Mouse (Mus musculus): ENCODE results near the gene Olfr603. TPM values are rescaled to one million over a fixed set of nuclear protein-coding genes. Genes with fewer than 3 reads are reported as not detected.
"Not testable (repeated sequence)": the region's sequence is repeated elsewhere in the genome, so short reads cannot be mapped to it uniquely, and the experiment has no call there.

Olfr603 gene
- total RNA-seq (2014; fragmentation: Nextera tagmentation): not detected in 2 replicates
- total RNA-seq (2017): not detected in 2 replicates
- not detected in 2 replicates for polyA plus RNA-seq (2012)

DNA sequence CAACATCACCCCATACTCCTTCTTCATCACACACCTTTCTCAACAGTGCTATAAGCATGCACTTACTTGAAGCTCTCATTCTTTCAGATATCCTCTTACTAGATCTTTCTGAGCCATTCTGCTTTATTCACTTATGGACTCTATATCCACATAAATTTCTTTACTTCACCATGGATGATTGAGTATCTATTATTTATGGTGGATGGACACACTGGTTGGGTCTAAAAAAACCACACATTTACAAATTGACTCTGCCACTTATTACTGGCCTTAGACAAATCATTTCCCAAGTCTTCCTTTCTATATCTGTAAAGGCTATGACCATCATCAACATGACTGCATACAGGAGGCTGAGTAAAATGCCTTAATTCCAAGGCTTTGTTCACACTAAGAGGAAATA, at the start of gene Olfr603:
Gene Olfr603 (minus strand): TSS at position 101 of the 400 bp plus-strand sequence.
- Histone ChIP-seq H3K36me3 (replicated peaks) (no peaks in the 10 kb centered on the region), H3K4me1 (ENCODE audit: insufficient read depth, low read depth, low read length) (no peaks in the 10 kb centered on the region), H3K27me3 (ENCODE audit: insufficient read depth, low read length) (no peaks in the 10 kb centered on the region), H3K4me3 (ENCODE audit: low read depth, low read length) (no peak within 1 kb of the TSS), H3K9me3 (replicated peaks) (no peaks in the 10 kb centered on the region)
- ATAC-seq (ENCODE audit: extremely low read depth, insufficient number of reproducible peaks, low FRiP score, poor library complexity, severe bottlenecking) (no peak), DNase-seq (ENCODE audit: low spot score) (no peak)
- TF ChIP-seq POLR2AphosphoS5 (IDR thresholded peaks at IDR 0.05; ENCODE audit: insufficient replicate concordance, low read depth, low read length) (no peak), CTCF (IDR thresholded peaks at IDR 0.05; ENCODE audit: low read depth, low read length) (no peak), GATA2 (IDR thresholded peaks at IDR 0.05; ENCODE audit: borderline replicate concordance, low read depth, low read length) (no peak), TAL1 (conservative IDR thresholded peaks at IDR 0.05; ENCODE audit: low read depth, low read length) (no peak), GATA1 (IDR thresholded peaks at IDR 0.05; ENCODE audit: borderline replicate concordance, low read length) (no peak)

DNA sequence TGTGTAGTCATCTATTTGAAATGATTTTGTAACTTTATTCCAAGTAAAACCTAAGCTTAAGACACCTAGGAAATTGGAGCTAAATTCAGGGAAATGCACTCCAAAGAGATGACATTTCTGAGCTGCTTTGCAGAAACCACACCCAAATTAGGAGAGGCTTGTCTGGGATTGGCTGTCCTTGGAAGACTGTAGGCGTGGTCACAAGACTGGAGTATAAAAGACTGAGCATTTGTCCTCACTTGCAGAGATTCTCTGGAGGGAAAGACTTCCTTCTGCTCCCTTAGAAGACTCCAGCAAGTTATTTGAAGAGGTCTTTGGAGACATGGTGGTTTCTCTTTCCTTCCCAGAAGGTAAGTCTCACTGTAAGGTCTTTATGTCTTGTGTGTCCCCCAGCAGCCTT, 28.8 kb upstream of the Olfr603 start, which contains the start of gene Usp17lc:
Gene Usp17lc (plus strand): TSS at position 301 of the 400 bp plus-strand sequence.
- not testable (repeated sequence) for ATAC-seq (ENCODE audit: extremely low read depth, insufficient number of reproducible peaks, low FRiP score, poor library complexity, severe bottlenecking); H3K4me3 ChIP-seq (ENCODE audit: low read depth, low read length); H3K36me3 ChIP-seq (replicated peaks); H3K27me3 ChIP-seq (ENCODE audit: insufficient read depth, low read length); H3K4me1 ChIP-seq (ENCODE audit: insufficient read depth, low read depth, low read length); H3K9me3 ChIP-seq (replicated peaks); DNase-seq (ENCODE audit: low spot score)

DNA sequence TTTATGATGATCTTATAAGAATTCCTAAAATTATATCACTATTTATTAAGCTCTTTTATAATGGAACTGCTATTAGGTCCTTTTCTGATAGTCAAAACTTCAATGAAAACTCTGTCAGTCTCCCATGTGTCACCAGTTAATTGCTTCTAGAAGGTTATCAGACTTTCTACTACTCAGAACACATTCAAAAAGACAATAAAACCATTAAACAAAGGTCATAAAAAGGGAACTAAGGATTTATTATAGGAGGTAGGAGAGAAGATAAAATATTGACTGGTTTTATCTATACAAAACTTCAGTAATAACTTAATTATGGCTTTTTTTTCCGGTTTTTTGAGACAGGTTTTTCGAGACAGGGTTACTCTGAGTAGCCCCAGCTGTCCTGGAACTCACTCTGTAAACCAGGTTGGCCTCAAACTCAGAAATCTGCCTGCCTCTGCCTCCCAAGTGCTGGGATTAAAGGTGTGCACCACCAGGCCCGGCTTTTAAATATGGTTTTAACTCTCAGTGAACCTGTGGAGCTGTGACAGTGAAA, 20.6 kb upstream of the Olfr603 start:
- DNase-seq (ENCODE audit: low spot score); H3K4me1 ChIP-seq (ENCODE audit: insufficient read depth, low read depth, low read length); H3K27me3 ChIP-seq (ENCODE audit: insufficient read depth, low read length); H3K4me3 ChIP-seq (ENCODE audit: low read depth, low read length); ATAC-seq (ENCODE audit: extremely low read depth, insufficient number of reproducible peaks, low FRiP score, poor library complexity, severe bottlenecking); H3K36me3 ChIP-seq (replicated peaks); H3K9me3 ChIP-seq (replicated peaks): not testable (repeated sequence)

DNA sequence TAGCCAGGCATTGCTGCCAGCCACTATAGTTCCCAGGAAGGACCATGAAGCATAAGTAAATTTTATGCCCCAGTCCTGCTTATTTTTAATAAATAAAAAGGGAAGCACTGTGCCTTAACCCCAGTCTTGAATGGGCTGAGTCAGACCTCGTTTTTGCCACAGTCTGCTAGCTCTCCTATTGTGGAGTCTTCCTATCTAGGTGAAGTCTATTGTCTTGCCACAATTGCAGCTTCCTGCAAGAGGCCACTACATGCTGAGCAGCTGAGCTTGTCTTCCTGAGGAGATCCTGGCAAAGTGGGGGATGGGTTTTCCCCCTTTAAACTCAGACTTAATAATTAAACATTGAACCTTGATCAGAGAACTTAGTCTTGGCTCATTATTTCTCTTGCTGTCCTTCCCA, 13.0 kb upstream of the Olfr603 start:
- TF ChIP-seq CTCF (IDR thresholded peaks at IDR 0.05; ENCODE audit: low read depth, low read length) (no peak), POLR2AphosphoS5 (IDR thresholded peaks at IDR 0.05; ENCODE audit: insufficient replicate concordance, low read depth, low read length) (no peak), GATA1 (IDR thresholded peaks at IDR 0.05; ENCODE audit: borderline replicate concordance, low read length) (no peak), TAL1 (conservative IDR thresholded peaks at IDR 0.05; ENCODE audit: low read depth, low read length) (no peak), GATA2 (IDR thresholded peaks at IDR 0.05; ENCODE audit: borderline replicate concordance, low read depth, low read length) (no peak)
- Histone ChIP-seq H3K27me3 (ENCODE audit: insufficient read depth, low read length) (0 out of 2 replicates have a peak, but pooled peaks cover 4% of the 10 kb centered on the region), H3K36me3 (replicated peaks) (no peaks in the 10 kb centered on the region), H3K4me1 (ENCODE audit: insufficient read depth, low read depth, low read length) (no peaks in the 10 kb centered on the region), H3K9me3 (replicated peaks) (no peaks in the 10 kb centered on the region), H3K4me3 (ENCODE audit: low read depth, low read length) (no peak overlapping the region)
- no peak for ATAC-seq (ENCODE audit: extremely low read depth, insufficient number of reproducible peaks, low FRiP score, poor library complexity, severe bottlenecking)
- DNase-seq (ENCODE audit: low spot score): no peak

DNA sequence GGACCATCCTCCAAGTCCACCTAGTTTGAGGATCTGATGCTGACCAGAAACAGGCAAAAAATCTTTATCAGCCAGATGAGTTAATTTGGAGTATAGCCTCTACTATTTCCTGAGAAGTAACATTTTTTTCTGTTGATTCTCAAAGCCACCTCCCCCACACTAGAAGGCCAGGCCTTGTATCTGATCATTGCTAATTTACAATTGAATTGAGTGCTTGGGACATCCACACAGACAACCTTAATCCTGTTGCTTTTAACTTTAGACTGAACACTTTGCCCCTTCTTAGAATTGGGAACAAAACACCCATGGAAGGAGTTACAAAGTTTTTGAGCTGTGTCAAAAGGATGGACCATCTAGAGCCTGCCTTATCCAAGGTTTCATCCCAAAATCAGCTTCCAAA, 11.8 kb upstream of the Olfr603 start:
- TF ChIP-seq GATA2 (IDR thresholded peaks at IDR 0.05; ENCODE audit: borderline replicate concordance, low read depth, low read length) (no peak), POLR2AphosphoS5 (IDR thresholded peaks at IDR 0.05; ENCODE audit: insufficient replicate concordance, low read depth, low read length) (no peak), CTCF (IDR thresholded peaks at IDR 0.05; ENCODE audit: low read depth, low read length) (no peak), TAL1 (conservative IDR thresholded peaks at IDR 0.05; ENCODE audit: low read depth, low read length) (no peak), GATA1 (IDR thresholded peaks at IDR 0.05; ENCODE audit: borderline replicate concordance, low read length) (no peak)
- Histone ChIP-seq H3K4me3 (ENCODE audit: low read depth, low read length) (no peak overlapping the region), H3K9me3 (replicated peaks) (no peaks in the 10 kb centered on the region), H3K36me3 (replicated peaks) (no peaks in the 10 kb centered on the region), H3K4me1 (ENCODE audit: insufficient read depth, low read depth, low read length) (no peaks in the 10 kb centered on the region), H3K27me3 (ENCODE audit: insufficient read depth, low read length) (0 out of 2 replicates have a peak, but pooled peaks cover 4% of the 10 kb centered on the region)
- DNase-seq (ENCODE audit: low spot score): no peak
- ATAC-seq (ENCODE audit: extremely low read depth, insufficient number of reproducible peaks, low FRiP score, poor library complexity, severe bottlenecking): no peak

DNA sequence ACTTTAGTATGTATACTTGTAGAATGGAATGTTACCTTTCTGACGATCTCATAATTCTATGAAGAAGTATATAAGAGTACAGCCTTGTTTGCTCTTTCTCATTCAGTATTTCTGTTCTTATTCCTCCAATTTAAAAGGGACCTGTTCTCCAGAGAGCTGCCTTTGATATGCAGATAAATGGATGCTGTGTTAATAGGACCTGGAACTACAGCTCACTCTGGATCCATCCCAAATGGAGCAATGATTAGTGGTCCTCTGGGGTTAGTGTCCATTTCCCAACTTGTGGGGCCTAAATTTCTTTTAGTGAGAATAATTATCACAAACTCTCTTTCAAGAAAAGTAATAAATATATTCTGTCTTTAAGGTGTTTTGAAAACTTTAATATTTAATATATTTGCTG, 23.4 kb downstream of the Olfr603 start, which contains the start of gene Olfr601:
Gene Olfr601 (minus strand): TSS at position 101 of the 400 bp plus-strand sequence.
- no peak within 1 kb of the TSS for H3K4me3 ChIP-seq (ENCODE audit: low read depth, low read length)
- TF ChIP-seq POLR2AphosphoS5 (IDR thresholded peaks at IDR 0.05; ENCODE audit: insufficient replicate concordance, low read depth, low read length) (no peak), GATA2 (IDR thresholded peaks at IDR 0.05; ENCODE audit: borderline replicate concordance, low read depth, low read length) (no peak), GATA1 (IDR thresholded peaks at IDR 0.05; ENCODE audit: borderline replicate concordance, low read length) (no peak), CTCF (IDR thresholded peaks at IDR 0.05; ENCODE audit: low read depth, low read length) (no peak), TAL1 (conservative IDR thresholded peaks at IDR 0.05; ENCODE audit: low read depth, low read length) (no peak)
- DNase-seq (ENCODE audit: low spot score) (no peak), ATAC-seq (ENCODE audit: extremely low read depth, insufficient number of reproducible peaks, low FRiP score, poor library complexity, severe bottlenecking) (no peak)
- H3K27me3 ChIP-seq (ENCODE audit: insufficient read depth, low read length): 0 out of 2 replicates have a peak, but pooled peaks cover 2% of the 10 kb centered on the region
- H3K36me3 ChIP-seq (replicated peaks): no peaks in the 10 kb centered on the region
- H3K9me3 ChIP-seq (replicated peaks): no peaks in the 10 kb centered on the region
- no peaks in the 10 kb centered on the region; the same call in 1 of the 2 replicates for H3K4me1 ChIP-seq (ENCODE audit: insufficient read depth, low read depth, low read length)

DNA sequence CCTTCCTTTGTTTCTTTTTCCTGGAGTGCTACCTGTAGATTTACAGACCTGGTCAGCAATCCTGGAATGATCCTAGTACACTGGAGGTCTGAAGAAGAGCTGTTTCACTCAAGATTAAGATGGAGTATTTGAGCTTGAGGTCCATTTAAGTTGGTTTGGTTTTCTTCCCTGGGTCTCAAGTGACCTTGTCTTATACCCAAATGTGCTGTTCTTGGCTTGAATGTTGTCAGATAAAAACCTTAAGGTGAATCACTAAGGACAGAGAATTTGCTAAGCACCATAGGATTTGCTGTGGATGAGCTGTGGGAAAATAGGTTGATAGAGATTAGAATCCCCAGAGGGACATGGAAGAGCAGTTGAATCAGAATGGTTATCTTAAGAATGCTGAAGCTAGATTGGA, 36.4 kb downstream of the Olfr603 start, which contains the start of gene Olfr600:
Gene Olfr600 (minus strand): TSS at position 101 of the 400 bp plus-strand sequence.
- no peaks in the 10 kb centered on the region for H3K4me1 ChIP-seq (ENCODE audit: insufficient read depth, low read depth, low read length)
- H3K27me3 ChIP-seq (ENCODE audit: insufficient read depth, low read length): no peaks in the 10 kb centered on the region
- TF ChIP-seq GATA1 (IDR thresholded peaks at IDR 0.05; ENCODE audit: borderline replicate concordance, low read length): no peak
- no peak for TF ChIP-seq CTCF (IDR thresholded peaks at IDR 0.05; ENCODE audit: low read depth, low read length)
- no peak for TF ChIP-seq GATA2 (IDR thresholded peaks at IDR 0.05; ENCODE audit: borderline replicate concordance, low read depth, low read length)
- TF ChIP-seq TAL1 (conservative IDR thresholded peaks at IDR 0.05; ENCODE audit: low read depth, low read length): no peak
- no peak for TF ChIP-seq POLR2AphosphoS5 (IDR thresholded peaks at IDR 0.05; ENCODE audit: insufficient replicate concordance, low read depth, low read length)
- H3K36me3 ChIP-seq (replicated peaks): no peaks in the 10 kb centered on the region
- DNase-seq (ENCODE audit: low spot score): no peak
- no peaks in the 10 kb centered on the region for H3K9me3 ChIP-seq (replicated peaks)
- no peak for ATAC-seq (ENCODE audit: extremely low read depth, insufficient number of reproducible peaks, low FRiP score, poor library complexity, severe bottlenecking)
- H3K4me3 ChIP-seq (ENCODE audit: low read depth, low read length): no peak within 1 kb of the TSS
